Mouse (Mus musculus) forebrain, embryonic 11.5 days (tissue): Measurements from ENCODE around the gene Zfp663. TPM values are rescaled to one million over a fixed set of nuclear protein-coding genes. Genes with fewer than 3 reads are reported as not detected.

Source experiments
- polyA plus RNA-seq: library from polyadenylated mRNA; unstranded; fragments of >200 nt; fragmentation: Nextera tagmentation; extraction: Ambion mirVana; gene quantifications from 2 replicates; pipeline ENCODE4 v1.2.1, GENCODE M21; 2014

The Zfp663 gene
- polyA plus RNA-seq, 1 experiment from 2014 or later: 4.7 TPM

Other genes with a start within 250 kb of the Zfp663 start
- gene Cdh22, start 133.9 kb downstream of the Zfp663 start, polyA plus RNA-seq: 6.2 and 6.3 TPM in 2 replicates
- 54.3 and 62.7 TPM in 2 replicates for gene Slc35c2, start 80.9 kb downstream of the Zfp663 start, polyA plus RNA-seq
- 95.4 and 108 TPM in 2 replicates for gene Elmo2, start 42.2 kb downstream of the Zfp663 start, polyA plus RNA-seq
- gene Zfp334, start 19.5 kb upstream of the Zfp663 start, polyA plus RNA-seq: 23.7 and 23.8 TPM in 2 replicates
- 0.07 and 0.09 TPM in 2 replicates for gene Ocstamp, start 31.7 kb upstream of the Zfp663 start, polyA plus RNA-seq
- gene Slc13a3, start 104.5 kb upstream of the Zfp663 start, polyA plus RNA-seq: 1.9 and 2.5 TPM in 2 replicates
- gene Trp53rka, start 124.6 kb upstream of the Zfp663 start, polyA plus RNA-seq: 53.1 and 58.9 TPM in 2 replicates
- gene Slc2a10, start 135.1 kb upstream of the Zfp663 start, polyA plus RNA-seq: 4.2 TPM in 2 replicates
- 10.3 TPM in 2 replicates for gene Eya2, start 226.3 kb upstream of the Zfp663 start, polyA plus RNA-seq